Mouse (Mus musculus) cortical plate, adult 2 months (tissue): ENCODE data around the gene Cela2a.

Source experiments
- CTCF ChIP-seq: fragments of 200-500 bp; IDR thresholded peaks from 2 replicates; pipeline ENCODE4 v1.5.1; 2011; ENCODE audit warnings: mild to moderate bottlenecking, control low read depth, low read length; ENCODE audit not compliant: insufficient read depth; ENCODE audit errors: extremely low read depth
- POLR2A ChIP-seq: fragments of 200-500 bp; IDR thresholded peaks from 2 replicates; pipeline ENCODE4 v1.6.1; 2011; ENCODE audit warnings: mild to moderate bottlenecking, low read length, control low read depth; ENCODE audit not compliant: insufficient read depth; ENCODE audit errors: extremely low read depth

- TF ChIP-seq POLR2A (no peak), CTCF (no peak)
Measured at GRCm38 (mm10) chr4:141779828-141780227, 46.1 kb downstream of the Cela2a start.
